ENCODE assay signal across 19 mouse cellular contexts in the genomic region with DNA sequence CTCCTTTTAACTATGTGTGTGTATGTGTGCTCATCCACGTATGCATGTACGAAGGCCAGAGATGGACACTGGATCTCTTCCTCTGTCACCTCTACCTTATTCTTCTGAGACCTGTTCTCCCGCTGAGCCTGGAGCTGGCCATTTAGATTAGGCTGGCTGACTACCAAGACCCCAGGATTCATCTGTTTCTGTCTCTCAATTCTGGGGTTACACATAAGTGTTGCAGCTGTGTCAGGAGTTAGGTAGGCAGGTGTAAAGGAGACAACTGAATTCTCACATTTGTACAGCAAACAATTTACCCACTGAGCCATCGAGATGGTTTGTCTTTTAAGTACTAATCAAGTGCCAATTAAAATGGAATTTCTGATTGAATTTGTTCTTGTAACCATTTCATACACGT.
"Had no signal": no experiment of that assay in that cellular context is flagged by ENCODE, and none has a peak within 500 bp of the region (broad histone marks: within the 10 kb centered on the region; RNA-seq: fewer than 3 reads in every experiment).

No protein-coding gene starts in this region.

- DNase-seq: liver, postnatal 0 days; lung, adult 2 months; lung, postnatal 14 days; lung, postnatal 36 days; right cerebral cortex, adult 18-20 months; right cerebral cortex, postnatal 25 days; right cerebral cortex, postnatal 4 days; spleen, adult 18-20 months; thymus, adult 18-20 months; thymus, postnatal 14 days; thymus, postnatal 36 days had no signal

- H3K4me1 ChIP-seq: midbrain, embryonic 15.5 days had no signal

- H3K9me3 ChIP-seq: lung, embryonic 15.5 days; midbrain, embryonic 13.5 days; midbrain, embryonic 15.5 days; neural tube, embryonic 13.5 days; neural tube, embryonic 15.5 days had no signal

- H3K4me3 ChIP-seq: lung, embryonic 15.5 days; midbrain, embryonic 13.5 days; midbrain, embryonic 15.5 days; neural tube, embryonic 13.5 days; neural tube, embryonic 15.5 days had no signal

- H3K36me3 ChIP-seq: lung, embryonic 15.5 days; midbrain, embryonic 13.5 days; midbrain, embryonic 15.5 days; neural tube, embryonic 13.5 days; neural tube, embryonic 15.5 days had no signal

- H3K27me3 ChIP-seq: lung, embryonic 15.5 days; midbrain, embryonic 13.5 days; midbrain, embryonic 15.5 days; neural tube, embryonic 13.5 days; neural tube, embryonic 15.5 days had no signal

- H3K27ac ChIP-seq: lung, embryonic 15.5 days; macrophage; midbrain, embryonic 13.5 days; midbrain, embryonic 15.5 days; neural tube, embryonic 13.5 days; neural tube, embryonic 15.5 days had no signal

- ATAC-seq: lung, postnatal 0 days had no signal

- H3K9ac ChIP-seq: liver, postnatal 0 days; lung, embryonic 15.5 days; midbrain, embryonic 13.5 days; midbrain, embryonic 15.5 days; neural tube, embryonic 13.5 days; neural tube, embryonic 15.5 days had no signal

- H3K4me2 ChIP-seq: lung, embryonic 15.5 days; midbrain, embryonic 11.5 days; midbrain, embryonic 13.5 days; midbrain, embryonic 15.5 days; neural tube, embryonic 13.5 days; neural tube, embryonic 15.5 days had no signal
